In the genomic region with DNA sequence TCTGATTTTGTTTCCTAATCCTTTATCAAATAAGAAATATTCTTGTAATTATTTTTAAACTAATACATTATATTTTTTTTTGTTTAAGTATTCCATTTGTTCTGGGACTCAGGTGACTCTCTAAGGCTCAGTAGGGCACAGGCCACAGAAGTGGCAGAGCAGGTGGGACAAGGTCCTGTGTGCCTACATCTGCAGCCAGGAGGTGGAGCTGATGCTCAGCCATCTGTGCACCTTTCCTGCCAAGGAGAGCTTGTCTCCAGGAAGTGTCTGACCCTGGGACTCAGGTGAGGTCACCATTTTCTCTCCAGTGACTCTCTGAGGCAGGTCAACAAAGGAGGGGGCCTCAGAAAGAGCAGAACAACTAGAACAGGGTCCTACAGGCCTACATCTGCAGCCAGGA, we compare ENCODE assay signal across 15 mouse cellular contexts.
DNase-seq lines count a peak whose midpoint lies in the region; ATAC-seq lines count a peak whose summit lies in the region.
"Had no signal": no experiment of that assay in that cellular context is flagged by ENCODE, and none has a peak within 500 bp of the region (broad histone marks: within the 10 kb centered on the region; RNA-seq: fewer than 3 reads in every experiment).

No protein-coding gene starts in this region.

- H3K9me3 ChIP-seq in stomach, embryonic 14.5 days (ENCODE audit: control insufficient read depth, low read depth, low read length) = no peaks in the 10 kb centered on the region
- H3K9me3 ChIP-seq: forebrain, embryonic 10.5 days; heart, embryonic 12.5 days; hindbrain, embryonic 10.5 days; limb, embryonic 15.5 days had no signal

- intact Hi-C loops in left cerebral cortex, postnatal 4 days (cut with DNase I) = no loop called here
- intact Hi-C loops in left cerebral cortex, postnatal 25 days (cut with DNase I) = no loop called here

- H3K36me3 ChIP-seq in stomach, embryonic 14.5 days (ENCODE audit: control insufficient read depth, insufficient read depth, low read length) = no peaks in the 10 kb centered on the region
- H3K36me3 ChIP-seq: forebrain, embryonic 10.5 days; heart, embryonic 12.5 days; hindbrain, embryonic 10.5 days; limb, embryonic 15.5 days had no signal

- no peak overlapping the region for H3K9ac ChIP-seq in stomach, embryonic 14.5 days (replicated peaks; ENCODE audit: low read depth, low read length)
- H3K9ac ChIP-seq: heart, embryonic 12.5 days; limb, embryonic 15.5 days had no signal

- ATAC-seq in stomach, embryonic 14.5 days (ENCODE audit: insufficient number of reproducible peaks, insufficient read depth, low FRiP score, low read depth) = peak; percentile 61; the same call in 1 of the 2 replicates

- H3K27ac ChIP-seq in stomach, embryonic 14.5 days (ENCODE audit: low read length) = no peak overlapping the region
- H3K27ac ChIP-seq: forebrain, embryonic 10.5 days; hindbrain, embryonic 10.5 days; left cerebral cortex, adult 2 months; limb, embryonic 15.5 days; macrophage had no signal

- H3K4me1 ChIP-seq in stomach, embryonic 14.5 days (ENCODE audit: control insufficient read depth, insufficient read depth, low read length) = no peaks in the 10 kb centered on the region
- H3K4me1 ChIP-seq: forebrain, embryonic 10.5 days; hindbrain, embryonic 10.5 days; limb, embryonic 15.5 days had no signal

- no peak overlapping the region for H3K4me3 ChIP-seq in stomach, embryonic 14.5 days (ENCODE audit: low read depth, low read length)
- H3K4me3 ChIP-seq: forebrain, embryonic 10.5 days; heart, embryonic 12.5 days; hindbrain, embryonic 10.5 days; left cerebral cortex, adult 2 months; limb, embryonic 15.5 days had no signal

- no peak overlapping the region for H3K4me2 ChIP-seq in stomach, embryonic 14.5 days (replicated peaks; ENCODE audit: low read depth, low read length)
- H3K4me2 ChIP-seq: heart, embryonic 12.5 days; limb, embryonic 15.5 days had no signal

- peak; percentile 6 for DNase-seq in embryo, embryonic 10 days (ENCODE audit: low spot score)
- no peak for DNase-seq in embryo, embryonic 10.5 days (ENCODE audit: low spot score)
- peak; percentile 2 for DNase-seq in left cerebral cortex, postnatal 4 days
- no peak for DNase-seq in left cerebral cortex, postnatal 25 days (ENCODE audit: low spot score in 2 of 2)
- DNase-seq in ES-CJ7 (ENCODE audit: low read depth, low spot score) = peak; percentile 11
- no peak for DNase-seq in natural killer cell, adult 2 months (ENCODE audit: low spot score in 2 of 2)
- no peak for DNase-seq in layer of hippocampus, adult 8-10 months (ENCODE audit: low spot score in 2 of 2)
- DNase-seq: thymus, postnatal 14 days had no signal

- no peaks in the 10 kb centered on the region for H3K27me3 ChIP-seq in stomach, embryonic 14.5 days (ENCODE audit: control insufficient read depth, insufficient read depth, low read length)
- H3K27me3 ChIP-seq: heart, embryonic 12.5 days; limb, embryonic 15.5 days had no signal

Comparison
In these comparisons a context has a peak if more than half of its experiments do, and no peak if none do; other contexts are left out.
1. DNase-seq: peak in embryo, embryonic 10 days (single experiment), left cerebral cortex, postnatal 4 days (single experiment) and ES-CJ7 (single experiment); none in embryo, embryonic 10.5 days (single experiment), left cerebral cortex, postnatal 25 days (0 of 2), natural killer cell, adult 2 months (0 of 2) and layer of hippocampus, adult 8-10 months (0 of 2).